Comparison of ENCODE assay signal across 7 mouse cellular contexts in genomic region chr12:84069582-84069981, GRCm38 (mm10). TPM values are rescaled to one million over a fixed set of nuclear protein-coding genes. Genes with fewer than 3 reads are reported as not detected.
A peak's percentile ranks its signal among the peaks of the same experiment; 100 is the strongest.
DNase-seq lines count a peak whose midpoint lies in the region; ATAC-seq lines count a peak whose summit lies in the region.
"Not testable (repeated sequence)": the region's sequence is repeated elsewhere in the genome, so short reads cannot be mapped to it uniquely, and the experiment has no call there.

No protein-coding gene starts in this region.

- H3K9ac ChIP-seq in forebrain, embryonic 15.5 days (replicated peaks): peak overlapping the region; percentile 24; the same call in 1 of the 2 replicates
- peak overlapping the region; percentile 50 for H3K9ac ChIP-seq in heart, embryonic 16.5 days (ENCODE audit: low read length)
- H3K9ac ChIP-seq in kidney, embryonic 14.5 days (ENCODE audit: low read depth, low read length): peak overlapping the region; percentile 51; the same call in 1 of the 2 replicates
- H3K9ac ChIP-seq in limb, embryonic 11.5 days (ENCODE audit: low read length): 0 out of 2 replicates have a peak overlapping the region, but pooled peaks have one; percentile 30

- H3K4me3 ChIP-seq in forebrain, embryonic 15.5 days: peak overlapping the region; percentile 43
- H3K4me3 ChIP-seq in heart, embryonic 16.5 days (ENCODE audit: low read length): peak overlapping the region; percentile 53
- peak overlapping the region; percentile 35 for H3K4me3 ChIP-seq in kidney, embryonic 14.5 days (ENCODE audit: low read length)
- peak overlapping the region; percentile 34 for H3K4me3 ChIP-seq in limb, embryonic 11.5 days (ENCODE audit: low read depth, low read length)
- H3K4me3 ChIP-seq in megakaryocyte, embryonic 14.5 days (replicated peaks): peak overlapping the region; percentile 88

- H3K9me3 ChIP-seq in forebrain, embryonic 15.5 days; heart, embryonic 16.5 days (replicated peaks; ENCODE audit: control insufficient read depth, low read length); kidney, embryonic 14.5 days (ENCODE audit: control insufficient read depth, low read length); limb, embryonic 11.5 days (ENCODE audit: control insufficient read depth, low read length); megakaryocyte, embryonic 14.5 days: not testable (repeated sequence)

- under 1% methylated on average over 45 of the region's 52 CpGs for WGBS in forebrain, embryonic 15.5 days
- 1% methylated on average over 45 of the region's 52 CpGs for WGBS in heart, embryonic 16.5 days
- whole genome bisulfite sequencing in kidney, embryonic 14.5 days: 1% methylated on average over 28 of the region's 52 CpGs
- WGBS in limb, embryonic 11.5 days: 2% methylated on average over 36 of the region's 52 CpGs

- not testable (repeated sequence) for H3K27ac ChIP-seq in forebrain, embryonic 15.5 days (replicated peaks); heart, embryonic 16.5 days (ENCODE audit: low read length); kidney, embryonic 14.5 days (ENCODE audit: low read depth, low read length); limb, embryonic 11.5 days (replicated peaks; ENCODE audit: low read depth, low read length)

- H3K4me1 ChIP-seq in forebrain, embryonic 15.5 days; heart, embryonic 16.5 days (ENCODE audit: control insufficient read depth, insufficient read depth, low read length); kidney, embryonic 14.5 days (ENCODE audit: control insufficient read depth, insufficient read depth, low read length); limb, embryonic 11.5 days (ENCODE audit: control insufficient read depth, insufficient read depth, low read length): not testable (repeated sequence)
- H3K4me1 ChIP-seq in megakaryocyte, embryonic 14.5 days: peaks cover 12% of the 10 kb centered on the region

- not testable (repeated sequence) for H3K36me3 ChIP-seq in forebrain, embryonic 15.5 days; heart, embryonic 16.5 days (ENCODE audit: control insufficient read depth, insufficient read depth); kidney, embryonic 14.5 days (ENCODE audit: control insufficient read depth, insufficient read depth, low read length); limb, embryonic 11.5 days (ENCODE audit: control insufficient read depth, insufficient read depth, low read length); megakaryocyte, embryonic 14.5 days (replicated peaks; ENCODE audit: low read length)

- peaks cover 16% of the 10 kb centered on the region for H3K27me3 ChIP-seq in forebrain, embryonic 15.5 days
- H3K27me3 ChIP-seq in heart, embryonic 16.5 days (ENCODE audit: control insufficient read depth, insufficient read depth, low read length): peaks cover 12% of the 10 kb centered on the region
- not testable (repeated sequence) for H3K27me3 ChIP-seq in kidney, embryonic 14.5 days (ENCODE audit: control insufficient read depth, insufficient read depth, low read length)
- H3K27me3 ChIP-seq in limb, embryonic 11.5 days (ENCODE audit: control insufficient read depth, insufficient read depth, low read length): peaks cover 14% of the 10 kb centered on the region
- H3K27me3 ChIP-seq in megakaryocyte, embryonic 14.5 days (replicated peaks): peaks cover 57% of the 10 kb centered on the region

- peak; percentile 26 to 58 for DNase-seq in cerebellum, adult 18-20 months
- DNase-seq in limb, embryonic 11.5 days (ENCODE audit: low spot score): peak; percentile 34
- DNase-seq in right cerebral cortex, postnatal 4 days: peak; percentile 28

- ATAC-seq in forebrain, embryonic 15.5 days (replicated peaks); heart, embryonic 16.5 days (replicated peaks; ENCODE audit: extremely low read depth, insufficient read depth, low FRiP score); kidney, embryonic 14.5 days (ENCODE audit: low FRiP score, low TSS enrichment); limb, embryonic 11.5 days (ENCODE audit: insufficient number of reproducible peaks, low FRiP score, low TSS enrichment, low read depth): not testable (repeated sequence)

- peak overlapping the region; percentile 55 for H3K4me2 ChIP-seq in forebrain, embryonic 15.5 days (replicated peaks)
- peak overlapping the region; percentile 76 for H3K4me2 ChIP-seq in heart, embryonic 16.5 days (ENCODE audit: low read depth, low read length)
- H3K4me2 ChIP-seq in kidney, embryonic 14.5 days (replicated peaks; ENCODE audit: low read depth, low read length): peak overlapping the region; percentile 62
- H3K4me2 ChIP-seq in limb, embryonic 11.5 days (ENCODE audit: low read depth, severe bottlenecking): peak overlapping the region; percentile 58

RNA-seq across cellular contexts. Expression of gene Acot5, which starts 0.5 kb away (rescaled TPM):
- polyA plus RNA-seq in forebrain, embryonic 15.5 days (2015; fragmentation: Nextera tagmentation; extraction: Ambion mirVana): 0.32 TPM in 1 of 2 replicates, not detected in the other
- polyA plus RNA-seq in heart, embryonic 16.5 days (2015; fragmentation: Nextera tagmentation; extraction: Ambion mirVana): 0.14 and 0.22 TPM in 2 replicates
- polyA plus RNA-seq in kidney, embryonic 14.5 days (2014; fragmentation: Nextera tagmentation; extraction: Ambion mirVana): not detected in 2 replicates
- not detected in 2 replicates for polyA plus RNA-seq in limb, embryonic 11.5 days (2014; fragmentation: Nextera tagmentation; extraction: Ambion mirVana)
- polyA plus RNA-seq in megakaryocyte, embryonic 14.5 days (2012; ENCODE audit: insufficient read depth, low replicate concordance): not detected in 2 replicates

RNA-seq across cellular contexts. Expression of gene Acot3, which starts 17.6 kb away (rescaled TPM):
- 0.62 and 0.80 TPM in 2 replicates for polyA plus RNA-seq in forebrain, embryonic 15.5 days (2015; fragmentation: Nextera tagmentation; extraction: Ambion mirVana)
- polyA plus RNA-seq in heart, embryonic 16.5 days (2015; fragmentation: Nextera tagmentation; extraction: Ambion mirVana): 0.70 and 0.92 TPM in 2 replicates
- 0.55 and 0.79 TPM in 2 replicates for polyA plus RNA-seq in kidney, embryonic 14.5 days (2014; fragmentation: Nextera tagmentation; extraction: Ambion mirVana)
- 0.27 and 0.55 TPM in 2 replicates for polyA plus RNA-seq in limb, embryonic 11.5 days (2014; fragmentation: Nextera tagmentation; extraction: Ambion mirVana)
- not detected in 2 replicates for polyA plus RNA-seq in megakaryocyte, embryonic 14.5 days (2012; ENCODE audit: insufficient read depth, low replicate concordance)

RNA-seq across cellular contexts. Expression of gene Gm49366, which starts 30.8 kb away (rescaled TPM):
- not detected in 2 replicates for polyA plus RNA-seq in forebrain, embryonic 15.5 days (2015; fragmentation: Nextera tagmentation; extraction: Ambion mirVana)
- polyA plus RNA-seq in heart, embryonic 16.5 days (2015; fragmentation: Nextera tagmentation; extraction: Ambion mirVana): not detected in 2 replicates
- polyA plus RNA-seq in kidney, embryonic 14.5 days (2014; fragmentation: Nextera tagmentation; extraction: Ambion mirVana): not detected in 2 replicates
- polyA plus RNA-seq in limb, embryonic 11.5 days (2014; fragmentation: Nextera tagmentation; extraction: Ambion mirVana): not detected in 2 replicates
- polyA plus RNA-seq in megakaryocyte, embryonic 14.5 days (2012; ENCODE audit: insufficient read depth, low replicate concordance): not detected in 2 replicates

RNA-seq across cellular contexts. Expression of gene Acot6, which starts 30.9 kb away (rescaled TPM):
- 1.2 TPM in 2 replicates for polyA plus RNA-seq in forebrain, embryonic 15.5 days (2015; fragmentation: Nextera tagmentation; extraction: Ambion mirVana)
- 0.85 and 1.3 TPM in 2 replicates for polyA plus RNA-seq in heart, embryonic 16.5 days (2015; fragmentation: Nextera tagmentation; extraction: Ambion mirVana)
- 1.7 and 2.0 TPM in 2 replicates for polyA plus RNA-seq in kidney, embryonic 14.5 days (2014; fragmentation: Nextera tagmentation; extraction: Ambion mirVana)
- 1.1 TPM in 2 replicates for polyA plus RNA-seq in limb, embryonic 11.5 days (2014; fragmentation: Nextera tagmentation; extraction: Ambion mirVana)
- 0.16 TPM in 1 of 2 replicates, not detected in the other for polyA plus RNA-seq in megakaryocyte, embryonic 14.5 days (2012; ENCODE audit: insufficient read depth, low replicate concordance)

RNA-seq across cellular contexts. Expression of gene Acot4, which starts 31.4 kb away (rescaled TPM):
- 0.27 and 0.41 TPM in 2 replicates for polyA plus RNA-seq in forebrain, embryonic 15.5 days (2015; fragmentation: Nextera tagmentation; extraction: Ambion mirVana)
- polyA plus RNA-seq in heart, embryonic 16.5 days (2015; fragmentation: Nextera tagmentation; extraction: Ambion mirVana): 0.66 and 0.96 TPM in 2 replicates
- polyA plus RNA-seq in kidney, embryonic 14.5 days (2014; fragmentation: Nextera tagmentation; extraction: Ambion mirVana): 1.3 and 3.4 TPM in 2 replicates
- polyA plus RNA-seq in limb, embryonic 11.5 days (2014; fragmentation: Nextera tagmentation; extraction: Ambion mirVana): 0.08 and 0.10 TPM in 2 replicates
- polyA plus RNA-seq in megakaryocyte, embryonic 14.5 days (2012; ENCODE audit: insufficient read depth, low replicate concordance): not detected in 2 replicates

Comparison
In these comparisons a context has a peak if more than half of its experiments do, and no peak if none do; other contexts are left out.
1. H3K4me3 ChIP-seq: peak in every context shown above with its lines; median percentile 88 in megakaryocyte, embryonic 14.5 days; 53 in heart, embryonic 16.5 days; 43 in forebrain, embryonic 15.5 days; 35 in kidney, embryonic 14.5 days; 34 in limb, embryonic 11.5 days.